Mouse (Mus musculus): Measurements from ENCODE around the gene Gas7.

Gas7 gene

DNA sequence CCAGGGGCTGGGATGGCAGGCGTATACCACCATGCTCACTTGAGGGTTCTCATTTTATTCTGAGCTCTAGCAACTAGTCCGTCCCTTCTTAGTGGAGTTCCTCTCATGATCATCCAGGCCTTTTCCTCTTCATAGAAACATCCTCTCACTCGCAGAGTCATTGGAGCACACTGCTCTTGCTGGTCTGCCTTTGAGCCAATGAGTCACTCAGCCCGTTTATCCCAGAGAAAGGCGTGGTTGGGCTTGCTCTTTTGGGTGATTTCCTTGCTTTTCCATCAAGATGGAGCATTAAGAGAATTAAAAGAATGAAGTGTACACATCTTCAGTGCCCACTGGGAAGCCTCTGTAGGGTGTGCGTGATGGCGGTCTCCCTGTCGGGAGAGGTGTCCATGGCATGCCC is 206.2 kb downstream of the Gas7 start:
- DNase-seq: no peak

- no peak for DNase-seq
Measured at GRCm38 (mm10) chr11:67663437-67663836, 208.2 kb downstream of the Gas7 start.

DNA sequence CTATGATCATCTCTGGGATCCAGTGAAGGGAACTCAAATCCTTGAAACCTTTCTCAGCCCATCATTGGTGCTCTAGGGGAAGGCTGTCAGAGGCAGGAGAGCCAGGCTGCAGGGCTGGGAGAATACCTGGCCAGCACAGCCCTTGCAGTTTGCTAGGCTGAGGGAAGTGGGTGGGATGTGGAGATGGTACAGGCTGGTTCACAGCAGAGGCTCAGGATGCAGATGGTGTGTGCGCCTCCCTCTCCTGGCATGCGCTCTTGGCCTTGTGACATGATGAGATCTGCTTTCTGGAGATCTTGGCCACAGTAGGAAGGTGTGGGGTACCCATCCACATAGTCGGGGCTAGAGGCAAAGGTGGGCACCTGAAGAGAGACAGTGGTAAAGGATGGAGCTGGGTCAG is 209.0 kb downstream of the Gas7 start:
- no peak for DNase-seq

DNA sequence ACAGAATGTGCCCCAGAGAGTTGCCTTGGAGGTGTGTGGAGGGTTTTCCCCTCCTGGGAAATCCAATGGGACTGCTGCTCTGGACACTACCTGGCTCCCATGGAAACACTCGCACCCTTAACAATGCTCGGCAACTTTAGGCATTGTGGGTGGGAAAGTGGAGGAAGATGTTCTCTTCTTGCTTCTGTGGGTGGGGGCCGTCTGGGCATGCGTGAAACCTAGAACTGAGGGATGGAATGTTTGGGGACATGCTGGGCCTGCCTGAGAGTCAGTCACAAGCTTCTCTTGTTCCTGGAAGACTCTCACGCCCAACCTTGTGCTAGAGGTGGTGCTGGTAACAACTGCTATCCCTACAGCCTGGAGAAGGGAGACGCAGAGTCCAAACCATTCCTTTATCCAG is 209.7 kb downstream of the Gas7 start:
- no peak for DNase-seq

- DNase-seq: no peak
Measured at GRCm38 (mm10) chr11:67666129-67666528, 210.9 kb downstream of the Gas7 start.

GRCm38 (mm10) chr11:67667531-67668332 is 212.5 kb downstream of the Gas7 start:
- no peak for DNase-seq

GRCm38 (mm10) chr11:67668460-67669007 is 213.3 kb downstream of the Gas7 start:
- DNase-seq: no peak

DNA sequence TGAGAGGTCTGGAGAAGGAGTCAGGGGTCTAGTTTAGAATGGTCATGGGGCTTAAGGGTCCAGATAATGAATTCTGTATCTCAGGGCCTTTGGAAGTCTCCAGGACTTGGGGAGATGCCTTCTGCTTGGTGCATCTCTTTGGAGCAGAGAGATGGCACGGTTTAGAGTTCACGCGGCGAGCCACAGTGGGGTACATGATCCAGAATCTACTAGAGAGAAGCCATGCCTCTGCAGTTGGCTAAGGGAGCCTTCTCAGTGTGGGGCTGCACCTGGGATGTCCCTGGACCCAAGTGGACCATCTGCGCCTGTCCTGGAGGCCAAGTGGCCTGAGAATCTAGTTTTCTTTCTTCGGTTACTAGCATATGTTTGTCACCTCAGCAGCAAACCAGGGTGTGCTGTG is 214.8 kb downstream of the Gas7 start:
- DNase-seq: no peak

DNA sequence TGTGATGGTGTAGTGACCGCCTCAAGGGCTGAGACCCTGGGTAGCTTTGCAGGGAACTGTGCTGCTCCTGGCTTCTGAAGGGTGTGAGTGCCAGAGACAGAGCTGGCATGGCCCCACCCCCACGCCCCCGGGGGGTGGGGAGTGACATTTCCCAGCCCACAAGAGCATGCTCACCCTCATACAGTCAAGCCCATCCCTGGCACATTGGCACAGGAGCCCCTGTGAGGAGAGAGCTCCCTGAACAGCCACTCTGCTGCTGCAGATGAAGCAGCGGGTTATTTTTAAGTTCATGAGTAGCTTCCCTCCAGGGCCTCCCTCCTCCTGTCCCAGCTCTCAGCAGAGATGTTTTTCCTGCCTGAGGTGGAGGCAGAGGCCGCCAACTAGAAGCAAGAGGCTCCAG is 216.9 kb downstream of the Gas7 start:
- DNase-seq: no peak

GRCm38 (mm10) chr11:67675562-67676540 is 220.6 kb downstream of the Gas7 start:
- DNase-seq: peak; percentile 28

GRCm38 (mm10) chr11:67679300-67679699 is 224.1 kb downstream of the Gas7 start:
- no peak for DNase-seq

GRCm38 (mm10) chr11:67679930-67680329 is 224.7 kb downstream of the Gas7 start:
- DNase-seq: no peak

GRCm38 (mm10) chr11:67681871-67682270 is 226.6 kb downstream of the Gas7 start:
- DNase-seq: no peak

GRCm38 (mm10) chr11:67686109-67686508 is 230.9 kb downstream of the Gas7 start:
- DNase-seq: no peak

- DNase-seq: no peak
Measured at GRCm38 (mm10) chr11:67694703-67695376, 239.6 kb downstream of the Gas7 start, which contains the start of gene Rcvrn. Gene Rcvrn, plus strand, starts transcription at chr11:67695326.

- no peak for DNase-seq
Measured at GRCm38 (mm10) chr11:67712976-67713375, 257.7 kb downstream of the Gas7 start.

DNA sequence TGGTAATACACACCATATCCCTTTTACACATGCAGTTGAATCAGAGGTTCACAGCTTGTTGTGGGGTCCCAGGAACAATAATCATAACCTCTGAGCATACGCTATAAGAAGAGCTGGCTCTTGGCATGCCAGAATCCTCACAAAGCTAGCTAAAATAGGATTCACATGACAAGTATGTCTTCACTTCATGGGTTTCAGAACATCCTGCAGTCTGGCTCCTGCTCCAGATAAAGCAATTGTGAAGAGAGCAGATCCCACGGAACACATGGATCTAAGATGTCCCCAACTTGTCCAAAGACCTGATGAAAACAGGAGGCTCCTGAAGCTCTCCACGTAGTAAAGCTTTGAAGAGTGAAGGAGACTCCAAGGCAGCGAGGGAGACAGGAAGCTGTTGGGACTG is 260.1 kb downstream of the Gas7 start:
- no peak for DNase-seq

DNA sequence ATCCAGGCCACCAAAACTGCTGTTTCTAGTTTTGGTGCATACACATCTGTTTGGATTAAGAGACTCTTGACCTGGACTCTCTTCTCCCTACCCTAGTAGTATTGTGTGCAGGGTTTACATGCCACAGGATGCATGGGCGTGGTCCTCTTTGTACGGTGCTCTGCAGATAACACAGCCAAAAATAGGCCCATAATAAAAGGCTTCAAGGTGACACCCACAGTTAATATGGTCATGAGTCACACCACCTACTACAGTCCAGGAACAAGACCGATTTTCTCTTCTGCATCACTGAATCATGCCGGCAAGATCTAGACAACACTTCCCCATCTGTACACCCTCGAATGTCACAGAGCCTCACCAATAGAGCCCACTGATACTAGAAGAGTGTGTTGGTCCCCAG is 266.2 kb downstream of the Gas7 start:
- no peak for DNase-seq

DNA sequence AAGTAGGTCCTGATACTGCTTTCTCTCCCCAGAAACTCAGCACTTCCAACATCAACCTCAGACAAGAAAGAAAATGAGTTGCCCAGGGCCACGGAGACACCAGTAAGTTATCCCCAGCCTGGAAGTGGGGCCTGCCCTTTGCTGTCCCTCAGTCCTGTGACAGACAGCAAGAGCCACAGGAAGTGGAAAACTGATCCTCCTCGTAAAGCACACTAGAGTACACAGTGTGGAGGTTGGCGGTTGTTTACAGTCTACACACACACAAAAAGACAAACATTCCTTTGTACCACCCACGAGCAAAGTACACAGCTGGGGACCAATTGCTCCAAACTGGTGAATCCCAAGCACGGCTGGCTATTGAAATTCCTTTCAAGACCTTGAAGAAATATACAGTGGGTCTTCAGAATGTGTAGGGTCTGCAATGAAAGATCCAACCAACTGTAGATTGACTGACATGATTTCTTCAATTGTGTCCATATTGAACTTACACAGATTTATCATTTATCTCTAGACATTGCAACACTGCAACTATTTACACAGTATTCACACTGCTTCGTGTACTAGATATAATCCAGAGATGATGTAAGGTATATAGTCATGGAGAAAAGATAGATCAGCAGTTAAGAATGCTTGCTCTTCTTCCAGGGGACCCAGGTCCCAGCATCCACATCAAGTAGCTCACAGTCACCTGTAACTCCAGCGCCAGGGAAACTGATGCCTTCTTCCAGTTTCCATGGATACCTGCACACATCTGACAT is 267.3 kb downstream of the Gas7 start:
- no peak for DNase-seq

- no peak for DNase-seq
Measured at GRCm38 (mm10) chr11:67723231-67724013, 268.2 kb downstream of the Gas7 start.

- DNase-seq: no peak
Measured at GRCm38 (mm10) chr11:67727095-67727494, 271.9 kb downstream of the Gas7 start.
